Mouse (Mus musculus): ENCODE measurements at regions not wholly inside any gene's neighbourhood (a gene's known extent, or its start where the extent isn't known, plus 50 kb on each side); places are given as distances from the start of the nearest gene placed in this dataset.

DNA sequence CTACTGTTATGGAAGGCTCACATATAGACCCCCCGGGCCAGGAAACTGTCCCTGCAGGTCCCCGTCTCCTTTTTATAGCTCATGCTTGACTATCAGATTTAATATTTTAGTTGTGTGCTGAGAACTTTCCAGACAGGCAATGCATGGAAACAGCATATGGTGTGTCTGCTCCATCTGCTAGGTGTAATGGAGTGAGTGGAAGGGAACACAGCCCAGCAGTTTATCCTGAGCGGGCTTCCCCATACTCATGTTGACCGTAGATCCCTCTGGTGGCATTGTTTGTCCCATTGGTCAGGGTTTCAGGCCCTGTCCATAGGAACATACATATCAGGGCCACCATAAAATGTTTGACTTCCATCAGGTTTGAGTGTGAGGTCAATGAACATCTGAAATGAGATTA, 345.3 kb downstream of the Ankrd50 start:
- TF ChIP-seq TCF12 (IDR thresholded peaks at IDR 0.05; ENCODE audit: insufficient read depth, poor library complexity, severe bottlenecking) (no peak), TCF3 (IDR thresholded peaks at IDR 0.05; ENCODE audit: insufficient read length, low read depth) (no peak), POLR2AphosphoS2 (IDR thresholded peaks at IDR 0.05; ENCODE audit: insufficient read length, low read depth) (no peak), POLR2A (IDR thresholded peaks at IDR 0.05; ENCODE audit: insufficient read length, low read depth) (no peak), MAX (IDR thresholded peaks at IDR 0.05; ENCODE audit: low read depth) (no peak)

Data from myocyte (in vitro differentiated cells).